Mouse (Mus musculus) limb, embryonic 11.5 days (tissue): ENCODE measurements around the gene Adgrl2. TPM values are rescaled to one million over a fixed set of nuclear protein-coding genes. Genes with fewer than 3 reads are reported as not detected.

Source experiments
- ATAC-seq: fragments of 200-750 bp; cut with Nextera tagmentation; 2 replicates; pipeline ENCODE4 v1.8.0; 2017; ENCODE audit warnings: low read depth; ENCODE audit not compliant: insufficient number of reproducible peaks, low FRiP score, low TSS enrichment
- DNase-seq: peaks from one replicate; pipeline ENCODE4 v3.0.0-alpha.2; 2015; ENCODE audit warnings: low spot score
- H3K27ac ChIP-seq: fragments of 300-500 bp; sonication (generic); replicated peaks from 2 replicates; pipeline ENCODE4 v1.5.1; 2014; ENCODE audit warnings: low read depth, mild to moderate bottlenecking, low read length
- H3K27me3 ChIP-seq: fragments of 300-500 bp; sonication (generic); 2 replicates; pipeline ENCODE4 v1.6.1; 2014; ENCODE audit warnings: mild to moderate bottlenecking, low read length, mixed read lengths; ENCODE audit not compliant: control insufficient read depth, insufficient read depth
- H3K36me3 ChIP-seq: fragments of 300-500 bp; sonication (generic); 2 replicates; pipeline ENCODE4 v1.6.1; 2014; ENCODE audit warnings: mild to moderate bottlenecking, low read length, moderate library complexity, mixed read lengths; ENCODE audit not compliant: control insufficient read depth, insufficient read depth
- H3K4me1 ChIP-seq: fragments of 300-500 bp; sonication (generic); 2 replicates; pipeline ENCODE4 v1.6.1; 2014; ENCODE audit warnings: low read length, mixed read lengths; ENCODE audit not compliant: control insufficient read depth, insufficient read depth
- H3K4me2 ChIP-seq: fragments of 300-500 bp; sonication (generic); 2 replicates; pipeline ENCODE4 v1.6.1; 2014; ENCODE audit warnings: low read depth, mild to moderate bottlenecking, moderate library complexity; ENCODE audit not compliant: severe bottlenecking
- H3K4me3 ChIP-seq: fragments of 300-500 bp; sonication (generic); 2 replicates; pipeline ENCODE4 v1.5.1; 2014; ENCODE audit warnings: low read depth, low read length
- H3K9ac ChIP-seq: fragments of 300-500 bp; sonication (generic); 2 replicates; pipeline ENCODE4 v1.6.1; 2014; ENCODE audit warnings: mild to moderate bottlenecking, low read length
- H3K9me3 ChIP-seq: fragments of 300-500 bp; sonication (generic); 2 replicates; pipeline ENCODE4 v1.6.1; 2016; ENCODE audit warnings: low read length; ENCODE audit not compliant: control insufficient read depth
- WGBS: fragments of 180-500 bp; shearing (Covaris S2); extraction: QIAGEN DNeasy Blood & Tissue Kit; methylation state at CpG from one replicate; pipeline ENCODE4 v1.1.7; 2014; 5-methylcytosine and 5-hydroxymethylcytosine counted together
- polyA plus RNA-seq: library from polyadenylated mRNA; unstranded; fragments of >200 nt; fragmentation: Nextera tagmentation; extraction: Ambion mirVana; gene quantifications from 2 replicates; pipeline ENCODE4 v1.2.1, GENCODE M21; 2014

Gene Adgrl2
- polyA plus RNA-seq, 1 experiment from 2014 or later: 87.9 TPM

GRCm38 (mm10) chr3:148949796-148950195 lies 40.6 kb downstream of the Adgrl2 start:
- ATAC-seq: no peak
- no peak for DNase-seq

GRCm38 (mm10) chr3:148947805-148948405 lies 42.5 kb downstream of the Adgrl2 start:
- ATAC-seq (no peak), DNase-seq (no peak)
- Histone ChIP-seq H3K9me3 (no peaks in the 10 kb centered on the region), H3K27ac (no peak overlapping the region), H3K27me3 (no peaks in the 10 kb centered on the region), H3K4me2 (no peak overlapping the region), H3K36me3 (no peaks in the 10 kb centered on the region), H3K9ac (no peak overlapping the region), H3K4me1 (peaks cover 10% of the 10 kb centered on the region), H3K4me3 (no peak overlapping the region)
- WGBS: 75% methylated on average over 9 of the region's 9 CpGs

More at GRCm38 (mm10) chr3:148949796-148950195, 40.6 kb downstream of the Adgrl2 start:
- Histone ChIP-seq H3K4me1 (peaks cover 10% of the 10 kb centered on the region), H3K4me3 (no peak overlapping the region), H3K9ac (no peak overlapping the region), H3K27ac (no peak overlapping the region), H3K36me3 (no peaks in the 10 kb centered on the region), H3K27me3 (no peaks in the 10 kb centered on the region), H3K4me2 (no peak overlapping the region), H3K9me3 (no peaks in the 10 kb centered on the region)
- 64% methylated on average over 8 of the region's 8 CpGs for WGBS

- H3K27me3 ChIP-seq: no peaks in the 10 kb centered on the region
- H3K4me3 ChIP-seq: no peak overlapping the region
- H3K27ac ChIP-seq: no peak overlapping the region
- H3K9ac ChIP-seq: no peak overlapping the region
- H3K4me1 ChIP-seq: peaks cover 10% of the 10 kb centered on the region
- WGBS: 71% methylated on average over 6 of the region's 6 CpGs
- no peaks in the 10 kb centered on the region for H3K36me3 ChIP-seq
- H3K9me3 ChIP-seq: no peaks in the 10 kb centered on the region
- DNase-seq (no peak), ATAC-seq (no peak)
- no peak overlapping the region for H3K4me2 ChIP-seq
These were observed 43.1 kb downstream of the Adgrl2 start for GRCm38 (mm10) chr3:148947266-148947665.

GRCm38 (mm10) chr3:148945534-148945933 lies 44.8 kb downstream of the Adgrl2 start:
- no peak overlapping the region for H3K4me2 ChIP-seq
- H3K27ac ChIP-seq: no peak overlapping the region
- peaks cover 10% of the 10 kb centered on the region for H3K4me1 ChIP-seq

GRCm38 (mm10) chr3:148939457-148939856 lies 50.9 kb downstream of the Adgrl2 start:
- no peaks in the 10 kb centered on the region for H3K4me1 ChIP-seq
- 62% methylated on average over 7 of the region's 7 CpGs for WGBS
- no peak overlapping the region for H3K9ac ChIP-seq
- H3K36me3 ChIP-seq: no peaks in the 10 kb centered on the region
- H3K4me2 ChIP-seq: no peak overlapping the region
- no peak overlapping the region for H3K27ac ChIP-seq
- no peak overlapping the region for H3K4me3 ChIP-seq
- ATAC-seq (no peak), DNase-seq (no peak)
- H3K27me3 ChIP-seq: no peaks in the 10 kb centered on the region
- no peaks in the 10 kb centered on the region for H3K9me3 ChIP-seq

More at GRCm38 (mm10) chr3:148945534-148945933, 44.8 kb downstream of the Adgrl2 start:
- Histone ChIP-seq H3K27me3 (no peaks in the 10 kb centered on the region), H3K36me3 (no peaks in the 10 kb centered on the region), H3K9me3 (no peaks in the 10 kb centered on the region), H3K4me3 (no peak overlapping the region), H3K9ac (no peak overlapping the region)
- no peak for DNase-seq
- whole genome bisulfite sequencing: 14% methylated on average over 8 of the region's 8 CpGs
- ATAC-seq: no peak

DNA sequence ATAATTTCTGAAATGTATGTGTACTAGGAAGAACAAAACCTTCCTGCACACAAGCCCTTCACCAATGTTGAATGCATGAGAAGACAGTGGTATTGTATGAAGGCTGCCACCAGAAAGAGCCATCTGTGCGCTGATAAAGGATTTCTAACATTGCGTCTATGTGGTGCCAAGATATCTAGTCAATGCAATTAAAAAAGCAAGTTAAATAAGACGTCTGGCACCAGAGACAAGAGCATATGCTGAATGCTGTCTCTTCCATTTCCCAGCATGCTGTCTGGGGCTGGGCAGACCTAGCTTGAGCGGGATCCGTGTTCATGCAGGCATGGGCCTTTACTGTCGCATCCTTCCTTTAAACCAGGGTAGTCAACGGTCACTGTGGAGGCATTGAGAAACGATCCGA lies 55.3 kb downstream of the Adgrl2 start:
- no peaks in the 10 kb centered on the region for H3K27me3 ChIP-seq
- no peaks in the 10 kb centered on the region; the same call in 1 of the 2 replicates for H3K4me1 ChIP-seq
- DNase-seq (no peak), ATAC-seq (no peak)
- no peaks in the 10 kb centered on the region for H3K9me3 ChIP-seq
- 92% methylated on average over 9 of the region's 9 CpGs for WGBS
- H3K4me3 ChIP-seq: no peak overlapping the region
- no peak overlapping the region for H3K9ac ChIP-seq
- H3K36me3 ChIP-seq: no peaks in the 10 kb centered on the region
- no peak overlapping the region for H3K27ac ChIP-seq
- H3K4me2 ChIP-seq: no peak overlapping the region

- Histone ChIP-seq H3K27ac (no peak overlapping the region), H3K4me3 (no peak overlapping the region), H3K36me3 (no peaks in the 10 kb centered on the region), H3K27me3 (no peaks in the 10 kb centered on the region), H3K4me2 (no peak overlapping the region), H3K9me3 (no peaks in the 10 kb centered on the region), H3K4me1 (no peaks in the 10 kb centered on the region; the same call in 1 of the 2 replicates), H3K9ac (no peak overlapping the region)
- DNase-seq: no peak
- 89% methylated on average over 5 of the region's 5 CpGs for WGBS
- ATAC-seq: no peak
These were observed 56.1 kb downstream of the Adgrl2 start for GRCm38 (mm10) chr3:148934279-148934678.

DNA sequence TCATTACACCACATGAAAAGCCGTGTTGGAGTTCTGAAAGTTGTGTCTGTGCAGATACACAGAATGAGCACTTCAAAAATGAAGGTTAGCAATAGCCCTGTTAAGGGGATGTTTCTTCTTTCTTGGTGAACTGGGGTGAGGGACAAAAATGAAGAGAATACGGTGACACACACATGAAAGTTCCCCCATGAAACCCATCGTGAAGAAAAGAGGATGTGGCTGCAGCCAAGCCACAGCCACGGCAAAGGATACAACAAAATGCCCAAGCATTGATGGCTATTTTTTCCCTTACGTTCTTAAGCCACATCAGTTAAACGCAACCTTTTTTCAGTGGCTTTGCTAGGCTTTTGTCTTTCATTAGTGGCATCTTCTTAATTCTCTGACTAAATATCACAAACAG lies 57.2 kb downstream of the Adgrl2 start:
- no peaks in the 10 kb centered on the region for H3K36me3 ChIP-seq
- ATAC-seq (no peak), DNase-seq (no peak)
- H3K9me3 ChIP-seq: no peaks in the 10 kb centered on the region
- H3K4me2 ChIP-seq: no peak overlapping the region
- no peak overlapping the region for H3K4me3 ChIP-seq
- no peaks in the 10 kb centered on the region; the same call in 1 of the 2 replicates for H3K4me1 ChIP-seq
- WGBS: 90% methylated on average over 6 of the region's 6 CpGs
- H3K9ac ChIP-seq: no peak overlapping the region
- H3K27ac ChIP-seq: no peak overlapping the region
- no peaks in the 10 kb centered on the region for H3K27me3 ChIP-seq

DNA sequence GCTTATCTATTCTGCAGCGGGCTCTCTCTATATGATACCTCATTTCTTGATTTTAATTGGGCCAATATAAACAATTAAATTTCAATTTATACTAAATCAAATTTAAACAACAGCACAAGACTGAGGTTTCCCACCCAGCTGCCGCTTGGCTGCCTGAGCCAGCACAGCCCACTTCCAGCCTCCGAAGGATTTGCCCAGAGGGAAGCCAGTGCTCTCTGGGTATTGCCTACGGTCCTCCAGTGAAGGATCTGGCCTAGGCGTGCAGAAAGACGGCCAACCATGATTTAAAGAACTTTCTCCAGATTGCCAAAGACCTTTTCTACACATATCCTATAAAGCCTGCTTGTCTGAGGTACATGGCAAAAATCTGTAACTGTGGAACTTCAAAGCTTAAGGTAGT lies 59.4 kb downstream of the Adgrl2 start:
- H3K27ac ChIP-seq: no peak overlapping the region
- H3K9ac ChIP-seq: no peak overlapping the region
- H3K27me3 ChIP-seq: no peaks in the 10 kb centered on the region
- 83% methylated on average over 6 of the region's 6 CpGs for WGBS
- H3K36me3 ChIP-seq: no peaks in the 10 kb centered on the region
- ATAC-seq (no peak), DNase-seq (no peak)
- no peak overlapping the region for H3K4me2 ChIP-seq
- no peak overlapping the region for H3K4me3 ChIP-seq
- H3K9me3 ChIP-seq: no peaks in the 10 kb centered on the region
- H3K4me1 ChIP-seq: no peaks in the 10 kb centered on the region; the same call in 1 of the 2 replicates
